36 mouse cellular contexts compared by ENCODE assay signal in the genomic region with DNA sequence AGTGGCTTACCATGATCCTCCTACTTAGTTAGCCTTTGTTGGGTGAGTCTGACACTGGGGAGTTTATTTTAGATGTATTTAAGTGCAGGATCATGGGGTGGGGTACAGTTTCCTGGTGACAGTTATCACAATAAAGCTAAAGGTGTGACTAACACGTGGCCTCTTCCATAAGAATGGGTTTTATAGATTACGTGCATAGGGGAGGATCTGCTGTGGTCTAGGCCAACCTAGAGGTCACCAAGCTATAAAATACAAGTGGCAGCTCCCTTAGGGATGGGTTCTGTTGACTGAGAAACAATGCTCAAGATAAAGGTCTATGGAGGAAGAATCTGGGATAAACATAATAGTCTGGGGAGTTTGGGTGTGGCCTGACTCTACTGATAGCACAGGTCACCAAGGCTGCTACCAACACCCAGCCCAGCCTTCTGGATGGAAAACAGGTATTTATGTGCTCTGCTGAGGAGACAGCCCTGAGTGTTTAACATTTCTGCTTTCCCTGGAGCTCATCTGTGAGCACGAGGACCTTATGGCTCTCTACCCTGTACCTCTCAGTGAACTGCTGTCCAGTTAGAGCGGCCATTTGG. TPM values are rescaled to one million over a fixed set of nuclear protein-coding genes. Genes with fewer than 3 reads are reported as not detected.
"Had no signal": no experiment of that assay in that cellular context is flagged by ENCODE, and none has a peak within 500 bp of the region (broad histone marks: within the 10 kb centered on the region; RNA-seq: fewer than 3 reads in every experiment).

No protein-coding gene starts in this region.

- H3K9ac ChIP-seq: heart, embryonic 12.5 days; heart, embryonic 13.5 days; heart, embryonic 15.5 days; hindbrain, embryonic 12.5 days; hindbrain, embryonic 13.5 days; hindbrain, embryonic 14.5 days; hindbrain, embryonic 15.5 days; kidney, embryonic 15.5 days had no signal

- ATAC-seq: hindbrain, embryonic 16.5 days; hindbrain, postnatal 0 days; inflammation-experienced regulatory T-cells, adult 6 months had no signal

- H3K4me2 ChIP-seq: heart, embryonic 11.5 days; heart, embryonic 12.5 days; heart, embryonic 13.5 days; heart, embryonic 15.5 days; hindbrain, embryonic 12.5 days; hindbrain, embryonic 13.5 days; hindbrain, embryonic 14.5 days; hindbrain, embryonic 15.5 days; kidney, embryonic 15.5 days had no signal

- DNase-seq: heart, postnatal 10 days; heart, postnatal 14 days; heart, postnatal 36 days; heart, postnatal 4 days; kidney, adult 11 months; kidney, adult 18-20 months; kidney, adult 2 months; kidney, adult 8-10 months; kidney, adult 9 months; kidney, postnatal 10 days; kidney, postnatal 14 days; kidney, postnatal 25 days; kidney, postnatal 36 days; kidney, postnatal 4 days; layer of hippocampus, adult 9-11 months; layer of hippocampus, postnatal 36 days had no signal

- H3K27ac ChIP-seq: heart, embryonic 10.5 days; heart, embryonic 13.5 days; heart, embryonic 15.5 days; hindbrain, embryonic 10.5 days; hindbrain, embryonic 12.5 days; hindbrain, embryonic 13.5 days; hindbrain, embryonic 14.5 days; hindbrain, embryonic 15.5 days; hindbrain, postnatal 0 days; kidney, embryonic 15.5 days; kidney, postnatal 0 days; layer of hippocampus, adult 2 months; left cerebral cortex, adult 2 months had no signal

- H3K36me3 ChIP-seq: heart, embryonic 10.5 days; heart, embryonic 12.5 days; heart, embryonic 13.5 days; heart, embryonic 15.5 days; hindbrain, embryonic 10.5 days; hindbrain, embryonic 12.5 days; hindbrain, embryonic 13.5 days; hindbrain, embryonic 15.5 days; kidney, embryonic 15.5 days had no signal

- H3K4me1 ChIP-seq: heart, embryonic 10.5 days; heart, embryonic 12.5 days; heart, embryonic 13.5 days; heart, embryonic 15.5 days; hindbrain, embryonic 10.5 days; hindbrain, embryonic 12.5 days; hindbrain, embryonic 13.5 days; hindbrain, embryonic 15.5 days; kidney, embryonic 15.5 days had no signal

- H3K27me3 ChIP-seq: heart, embryonic 12.5 days; heart, embryonic 13.5 days; heart, embryonic 15.5 days; hindbrain, embryonic 12.5 days; hindbrain, embryonic 13.5 days; hindbrain, embryonic 15.5 days; kidney, embryonic 15.5 days had no signal

- H3K4me3 ChIP-seq: heart, embryonic 10.5 days; heart, embryonic 12.5 days; heart, embryonic 13.5 days; heart, embryonic 15.5 days; hindbrain, embryonic 10.5 days; hindbrain, embryonic 12.5 days; hindbrain, embryonic 13.5 days; hindbrain, embryonic 15.5 days; kidney, embryonic 15.5 days; layer of hippocampus, adult 2 months; left cerebral cortex, adult 2 months had no signal

- H3K9me3 ChIP-seq: heart, embryonic 10.5 days; heart, embryonic 12.5 days; heart, embryonic 15.5 days; hindbrain, embryonic 10.5 days; hindbrain, embryonic 12.5 days; hindbrain, embryonic 13.5 days; hindbrain, embryonic 15.5 days; kidney, embryonic 15.5 days had no signal

RNA-seq across cellular contexts. Expression of a gene that starts 9.7 kb away (rescaled TPM):
- polyA plus RNA-seq: heart, embryonic 13.5 days; inflammation-experienced regulatory T-cells, adult 6 months had no signal

RNA-seq across cellular contexts. Expression of a gene that starts 23.4 kb away (rescaled TPM):
- polyA plus RNA-seq: heart, embryonic 10.5 days; heart, embryonic 12.5 days; heart, embryonic 13.5 days; heart, embryonic 14.5 days; hindbrain, embryonic 10.5 days; hindbrain, embryonic 12.5 days; inflammation-experienced regulatory T-cells, adult 6 months; kidney, embryonic 14.5 days; kidney, embryonic 15.5 days; kidney, embryonic 16.5 days; kidney, postnatal 0 days had no signal
